Mouse (Mus musculus): ENCODE measurements around the gene Slc6a17. TPM values are rescaled to one million over a fixed set of nuclear protein-coding genes. Genes with fewer than 3 reads are reported as not detected.

The Slc6a17 gene
- polyA plus RNA-seq, 1 experiment from 2014 or later: 3.1 TPM

DNA sequence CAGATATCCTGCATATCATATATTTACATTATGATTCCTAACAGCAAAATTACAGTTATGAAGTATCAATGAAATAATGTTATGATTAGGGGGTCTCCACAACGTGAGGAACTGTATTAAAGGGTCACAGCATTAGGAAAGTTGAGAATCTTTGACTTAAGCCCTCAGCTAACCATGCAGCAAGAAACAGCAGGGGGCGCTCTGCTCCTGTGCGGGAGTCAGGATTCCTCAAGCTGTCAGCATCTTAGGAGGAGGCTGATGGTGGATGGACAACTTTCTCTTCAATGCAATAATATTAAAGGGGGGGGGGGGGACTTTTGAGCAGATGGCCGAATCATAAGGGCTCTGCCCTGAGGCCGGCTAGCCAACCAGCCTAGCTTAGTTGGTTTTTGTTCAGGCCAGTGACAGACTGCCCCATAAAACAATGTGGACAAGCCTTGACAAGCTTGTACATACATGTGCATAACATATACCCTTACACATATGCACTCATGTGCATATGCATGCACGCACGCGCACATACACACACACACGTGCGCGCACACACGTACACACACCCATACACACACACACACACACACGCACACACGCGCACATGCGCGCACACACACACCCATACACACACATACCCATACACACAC, 32.7 kb upstream of the Slc6a17 start:
- peaks cover 4% of the 10 kb centered on the region; the same call in 1 of the 2 replicates for H3K27me3 ChIP-seq (ENCODE audit: control insufficient read depth, insufficient read depth, low read length)
- peaks cover 18% of the 10 kb centered on the region for H3K4me1 ChIP-seq (ENCODE audit: control insufficient read depth, insufficient read depth, low read length)
- no peaks in the 10 kb centered on the region for H3K36me3 ChIP-seq (ENCODE audit: control insufficient read depth, insufficient read depth, low read length)
- 72% methylated on average over 17 of the region's 17 CpGs for WGBS
- H3K27ac ChIP-seq (replicated peaks; ENCODE audit: low read depth, low read length): no peak overlapping the region
- no peak overlapping the region for H3K9ac ChIP-seq (ENCODE audit: low read length)
- DNase-seq (ENCODE audit: low spot score) (peak; percentile 86), ATAC-seq (ENCODE audit: insufficient number of reproducible peaks, low FRiP score, low TSS enrichment, low read depth) (no peak; the same call in 1 of the 2 replicates)
- H3K4me3 ChIP-seq (ENCODE audit: low read depth, low read length): no peak overlapping the region
- H3K4me2 ChIP-seq (ENCODE audit: low read depth, severe bottlenecking): no peak overlapping the region
- no peaks in the 10 kb centered on the region for H3K9me3 ChIP-seq (ENCODE audit: control insufficient read depth, low read length)

DNA sequence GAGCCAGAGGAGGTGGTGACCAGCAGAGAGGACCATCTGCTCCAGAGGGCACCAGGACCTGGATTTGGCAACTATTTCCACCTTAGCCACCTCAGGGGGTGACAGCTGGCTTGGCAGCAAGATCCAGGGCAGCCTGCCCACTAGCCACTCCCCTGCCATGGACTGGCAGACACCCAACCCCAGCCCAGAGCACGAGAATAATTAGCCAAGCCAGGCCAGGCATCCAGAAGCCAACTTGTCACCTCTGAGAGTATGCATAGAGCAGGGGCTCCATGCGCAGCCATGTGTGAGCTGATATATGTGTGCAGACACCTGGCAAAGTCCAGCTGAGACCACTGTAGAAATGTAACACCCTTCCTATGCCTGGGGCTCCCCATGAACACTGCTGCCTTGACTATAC, 29.1 kb upstream of the Slc6a17 start:
- H3K9me3 ChIP-seq (ENCODE audit: control insufficient read depth, low read length): no peaks in the 10 kb centered on the region
- no peaks in the 10 kb centered on the region for H3K36me3 ChIP-seq (ENCODE audit: control insufficient read depth, insufficient read depth, low read length)
- H3K4me1 ChIP-seq (ENCODE audit: control insufficient read depth, insufficient read depth, low read length): peaks cover 25% of the 10 kb centered on the region
- DNase-seq (ENCODE audit: low spot score) (no peak), ATAC-seq (ENCODE audit: insufficient number of reproducible peaks, low FRiP score, low TSS enrichment, low read depth) (no peak)
- no peak overlapping the region for H3K4me3 ChIP-seq (ENCODE audit: low read depth, low read length)
- H3K9ac ChIP-seq (ENCODE audit: low read length): no peak overlapping the region
- peaks cover 7% of the 10 kb centered on the region; the same call in 1 of the 2 replicates for H3K27me3 ChIP-seq (ENCODE audit: control insufficient read depth, insufficient read depth, low read length)
- H3K4me2 ChIP-seq (ENCODE audit: low read depth, severe bottlenecking): no peak overlapping the region
- 25% methylated on average over 2 of the region's 2 CpGs for WGBS
- no peak overlapping the region for H3K27ac ChIP-seq (replicated peaks; ENCODE audit: low read depth, low read length)

DNA sequence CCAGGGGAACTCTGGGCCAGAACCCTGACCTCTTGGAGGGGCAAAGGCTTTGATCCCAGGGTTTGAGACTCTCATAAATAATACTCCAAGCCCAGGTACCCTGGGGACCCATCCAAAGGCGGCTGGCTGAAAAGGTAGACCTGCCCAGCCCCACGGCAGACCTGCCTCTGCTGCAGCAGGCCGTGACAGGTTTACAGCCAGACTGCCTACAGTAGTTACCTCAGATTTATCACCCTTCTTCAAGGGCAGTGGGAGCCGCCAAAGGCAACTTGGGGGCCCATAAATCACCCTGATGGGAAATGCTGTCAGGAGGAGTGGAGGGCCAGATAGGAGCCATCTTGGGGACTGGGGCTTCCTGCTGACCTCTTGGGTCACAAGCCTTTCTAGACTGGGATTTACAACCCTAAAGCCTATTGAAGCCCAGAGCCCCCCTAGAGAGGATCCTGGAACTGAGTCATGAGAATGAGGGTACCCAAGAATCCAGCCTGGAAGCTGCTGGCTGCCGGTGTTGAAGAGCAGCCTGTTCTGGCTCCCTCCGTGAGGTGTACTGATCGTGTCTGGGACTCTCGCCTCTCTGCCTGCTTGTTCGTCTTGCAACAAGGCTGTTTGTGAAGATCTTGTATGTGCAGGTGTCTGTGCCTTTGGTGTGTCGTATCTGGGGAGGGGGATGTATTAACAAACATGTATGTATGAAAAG, 28.0 kb upstream of the Slc6a17 start:
- no peak overlapping the region for H3K4me2 ChIP-seq (ENCODE audit: low read depth, severe bottlenecking)

DNA sequence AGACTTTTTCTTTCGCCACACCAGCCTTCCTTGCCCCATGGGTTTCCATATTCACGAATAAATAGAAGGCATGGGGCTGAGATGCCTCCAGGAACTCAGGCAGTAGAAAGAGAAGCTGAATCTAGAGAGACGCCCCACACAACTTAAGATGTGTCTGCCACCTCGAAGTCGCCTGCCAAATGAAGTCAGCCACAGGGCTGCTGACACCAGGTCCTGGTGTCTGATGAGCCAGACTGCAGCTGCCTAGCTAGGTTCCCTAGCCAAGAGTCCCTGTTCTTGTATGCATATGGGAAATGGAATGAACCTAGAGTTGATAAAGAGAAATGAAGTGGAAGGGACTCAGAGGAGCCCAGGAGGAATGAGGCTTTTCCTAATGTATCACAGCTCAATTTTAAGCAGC, 27.5 kb upstream of the Slc6a17 start:
- no peak for ATAC-seq (ENCODE audit: insufficient number of reproducible peaks, low FRiP score, low TSS enrichment, low read depth)
- peaks cover 25% of the 10 kb centered on the region for H3K4me1 ChIP-seq (ENCODE audit: control insufficient read depth, insufficient read depth, low read length)

More for the DNA sequence above, 28.0 kb upstream of the Slc6a17 start:
- Histone ChIP-seq H3K9ac (ENCODE audit: low read length) (no peak overlapping the region), H3K4me3 (ENCODE audit: low read depth, low read length) (no peak overlapping the region), H3K27ac (replicated peaks; ENCODE audit: low read depth, low read length) (no peak overlapping the region), H3K27me3 (ENCODE audit: control insufficient read depth, insufficient read depth, low read length) (peaks cover 7% of the 10 kb centered on the region; the same call in 1 of the 2 replicates), H3K36me3 (ENCODE audit: control insufficient read depth, insufficient read depth, low read length) (no peaks in the 10 kb centered on the region), H3K9me3 (ENCODE audit: control insufficient read depth, low read length) (no peaks in the 10 kb centered on the region), H3K4me1 (ENCODE audit: control insufficient read depth, insufficient read depth, low read length) (peaks cover 25% of the 10 kb centered on the region)
- DNase-seq (ENCODE audit: low spot score): peak; percentile 88
- 9% methylated on average over 10 of the region's 10 CpGs for WGBS
- ATAC-seq (ENCODE audit: insufficient number of reproducible peaks, low FRiP score, low TSS enrichment, low read depth): peak; percentile 92

DNA sequence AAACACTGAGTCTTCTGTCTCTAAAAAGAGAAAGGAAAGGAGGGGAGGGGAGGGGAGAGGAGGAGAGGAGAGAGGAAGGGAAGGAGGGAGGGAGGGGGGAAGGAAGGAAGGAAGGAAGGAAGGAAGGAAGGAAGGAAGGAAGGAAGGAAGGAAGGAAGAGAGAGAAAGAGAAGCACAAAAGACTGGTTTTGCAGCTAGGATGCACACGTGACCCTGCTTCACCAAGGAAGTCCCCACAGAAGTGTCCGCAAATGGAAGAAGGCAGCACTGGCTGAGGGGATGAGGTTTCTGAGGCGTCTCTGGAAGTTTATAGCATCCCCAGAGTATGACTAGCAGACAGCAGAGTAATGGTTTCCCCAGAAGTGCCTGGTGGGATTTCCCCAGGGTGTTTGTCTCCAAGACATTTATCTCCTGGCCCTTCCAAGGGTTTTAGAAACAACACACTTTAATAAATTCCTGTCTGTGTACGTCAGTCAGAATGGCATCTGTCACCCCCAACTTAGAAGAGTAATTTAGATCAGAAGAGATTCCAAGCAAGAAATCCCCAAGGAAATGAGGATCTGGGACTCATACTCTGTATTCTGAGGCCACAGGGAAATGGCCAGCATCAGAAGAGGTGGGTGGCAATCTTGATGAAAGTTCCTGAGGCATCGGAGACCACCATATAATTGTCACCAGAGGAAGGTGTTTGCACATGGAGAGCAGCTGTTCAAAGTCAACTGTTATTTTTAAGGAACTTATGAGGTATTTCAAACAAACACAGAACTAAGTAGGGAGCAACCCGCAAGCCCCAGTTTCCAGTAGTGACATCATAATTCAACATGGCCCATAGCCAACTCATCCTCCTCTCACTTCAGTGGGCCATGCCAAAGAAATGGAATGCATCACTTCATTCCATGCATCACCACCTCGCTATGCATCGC, 25.6 kb upstream of the Slc6a17 start:
- H3K9ac ChIP-seq (ENCODE audit: low read length): no peak overlapping the region
- peaks cover 2% of the 10 kb centered on the region; the same call in 1 of the 2 replicates for H3K27me3 ChIP-seq (ENCODE audit: control insufficient read depth, insufficient read depth, low read length)
- no peak overlapping the region for H3K4me3 ChIP-seq (ENCODE audit: low read depth, low read length)
- H3K4me1 ChIP-seq (ENCODE audit: control insufficient read depth, insufficient read depth, low read length): peaks cover 22% of the 10 kb centered on the region
- H3K27ac ChIP-seq (replicated peaks; ENCODE audit: low read depth, low read length): no peak overlapping the region
- no peaks in the 10 kb centered on the region for H3K36me3 ChIP-seq (ENCODE audit: control insufficient read depth, insufficient read depth, low read length)
- DNase-seq (ENCODE audit: low spot score) (no peak), ATAC-seq (ENCODE audit: insufficient number of reproducible peaks, low FRiP score, low TSS enrichment, low read depth) (no peak)
- H3K9me3 ChIP-seq (ENCODE audit: control insufficient read depth, low read length): no peaks in the 10 kb centered on the region
- H3K4me2 ChIP-seq (ENCODE audit: low read depth, severe bottlenecking): no peak overlapping the region
- 60% methylated on average over 8 of the region's 8 CpGs for WGBS

More for the DNA sequence above, 27.5 kb upstream of the Slc6a17 start:
- no peak overlapping the region for H3K9ac ChIP-seq (ENCODE audit: low read length)
- no peak overlapping the region for H3K4me3 ChIP-seq (ENCODE audit: low read depth, low read length)
- H3K27me3 ChIP-seq (ENCODE audit: control insufficient read depth, insufficient read depth, low read length): peaks cover 7% of the 10 kb centered on the region; the same call in 1 of the 2 replicates
- H3K36me3 ChIP-seq (ENCODE audit: control insufficient read depth, insufficient read depth, low read length): no peaks in the 10 kb centered on the region
- 35% methylated on average over 5 of the region's 5 CpGs for WGBS
- H3K4me2 ChIP-seq (ENCODE audit: low read depth, severe bottlenecking): no peak overlapping the region
- no peaks in the 10 kb centered on the region for H3K9me3 ChIP-seq (ENCODE audit: control insufficient read depth, low read length)
- H3K27ac ChIP-seq (replicated peaks; ENCODE audit: low read depth, low read length): no peak overlapping the region
- DNase-seq (ENCODE audit: low spot score): no peak

DNA sequence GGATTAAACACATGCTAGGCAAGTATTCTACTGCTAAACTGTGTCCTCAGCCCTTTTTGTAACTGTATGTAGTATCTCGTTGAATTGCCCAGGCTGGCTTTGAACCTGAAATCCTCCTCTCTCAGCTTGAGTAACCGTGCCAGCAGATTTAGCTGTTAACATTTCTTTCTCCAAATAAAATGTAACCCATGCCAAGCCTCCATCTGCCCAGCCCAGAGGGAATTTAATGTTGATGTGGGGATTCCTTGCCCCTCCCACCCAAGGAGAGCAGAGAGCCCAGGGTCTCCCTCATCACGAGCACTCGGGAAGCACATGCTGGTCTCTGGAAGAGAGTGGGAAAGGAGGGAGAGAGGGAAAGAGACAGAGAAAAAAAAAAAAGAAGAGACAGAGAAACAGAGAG, 24.8 kb upstream of the Slc6a17 start:
- Histone ChIP-seq H3K4me3 (ENCODE audit: low read depth, low read length) (no peak overlapping the region), H3K9me3 (ENCODE audit: control insufficient read depth, low read length) (no peaks in the 10 kb centered on the region), H3K9ac (ENCODE audit: low read length) (no peak overlapping the region), H3K27me3 (ENCODE audit: control insufficient read depth, insufficient read depth, low read length) (peaks cover 2% of the 10 kb centered on the region; the same call in 1 of the 2 replicates), H3K27ac (replicated peaks; ENCODE audit: low read depth, low read length) (no peak overlapping the region), H3K4me2 (ENCODE audit: low read depth, severe bottlenecking) (no peak overlapping the region), H3K36me3 (ENCODE audit: control insufficient read depth, insufficient read depth, low read length) (no peaks in the 10 kb centered on the region), H3K4me1 (ENCODE audit: control insufficient read depth, insufficient read depth, low read length) (peaks cover 22% of the 10 kb centered on the region)
- DNase-seq (ENCODE audit: low spot score): no peak
- no peak for ATAC-seq (ENCODE audit: insufficient number of reproducible peaks, low FRiP score, low TSS enrichment, low read depth)
- WGBS: 60% methylated on average over 4 of the region's 4 CpGs

DNA sequence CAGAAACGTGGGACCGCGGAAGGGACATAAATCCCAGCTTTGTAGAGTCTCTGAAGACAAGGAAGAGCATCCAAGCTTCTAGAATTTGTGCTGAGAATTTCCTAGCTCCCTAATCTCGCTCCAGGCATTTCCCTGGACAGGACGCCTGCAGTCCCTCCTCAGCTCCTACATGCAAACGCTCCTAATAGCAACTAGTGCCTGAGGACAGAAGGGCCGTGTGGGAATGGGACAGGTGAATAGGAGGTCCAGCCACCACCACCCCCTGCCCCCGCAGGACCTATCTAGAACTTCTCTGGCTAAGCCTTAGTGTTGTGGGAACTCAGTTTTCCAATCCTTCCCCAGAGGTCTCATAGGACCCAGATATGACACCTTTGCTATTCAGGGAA, 19.7 kb upstream of the Slc6a17 start:
- DNase-seq (ENCODE audit: low spot score): no peak
- Histone ChIP-seq H3K4me1 (ENCODE audit: control insufficient read depth, insufficient read depth, low read length) (peaks cover 3% of the 10 kb centered on the region; the same call in 1 of the 2 replicates), H3K9me3 (ENCODE audit: control insufficient read depth, low read length) (no peaks in the 10 kb centered on the region), H3K27me3 (ENCODE audit: control insufficient read depth, insufficient read depth, low read length) (peaks cover 6% of the 10 kb centered on the region), H3K4me3 (ENCODE audit: low read depth, low read length) (no peak overlapping the region), H3K27ac (replicated peaks; ENCODE audit: low read depth, low read length) (no peak overlapping the region), H3K4me2 (ENCODE audit: low read depth, severe bottlenecking) (peak overlapping the region; percentile 40), H3K9ac (ENCODE audit: low read length) (no peak overlapping the region; the same call in 1 of the 2 replicates), H3K36me3 (ENCODE audit: control insufficient read depth, insufficient read depth, low read length) (no peaks in the 10 kb centered on the region)
- WGBS: 32% methylated on average over 8 of the region's 8 CpGs
- no peak for ATAC-seq (ENCODE audit: insufficient number of reproducible peaks, low FRiP score, low TSS enrichment, low read depth)

Measured in limb, embryonic 11.5 days (tissue).